Mouse (Mus musculus) forebrain, embryonic 14.5 days (tissue): Measurements from ENCODE around the gene Hecw2. TPM values are rescaled to one million over a fixed set of nuclear protein-coding genes. Genes with fewer than 3 reads are reported as not detected.

Experiments
- ATAC-seq: fragments of 200-750 bp; cut with Nextera tagmentation; 2 replicates; pipeline ENCODE4 v1.8.0; 2017; ENCODE audit warnings: mild to moderate bottlenecking, moderate library complexity
- DNase-seq: peaks from one replicate; pipeline ENCODE4 v3.0.0-alpha.2; 2015; ENCODE audit warnings: low spot score
- H3K27ac ChIP-seq: fragments of 300-500 bp; sonication (generic); 2 replicates; pipeline ENCODE4 v1.5.1; 2014; ENCODE audit warnings: low read depth, mild to moderate bottlenecking, control low read depth, low read length, moderate library complexity
- H3K27me3 ChIP-seq: fragments of 300-500 bp; sonication (generic); replicated peaks from 2 replicates; pipeline ENCODE4 v1.6.1; 2014; ENCODE audit warnings: low read length, control low read depth, mixed read lengths; ENCODE audit not compliant: control insufficient read depth, insufficient read depth
- H3K36me3 ChIP-seq: fragments of 300-500 bp; sonication (generic); 2 replicates; pipeline ENCODE4 v1.6.1; 2014; ENCODE audit warnings: low read length, control low read depth; ENCODE audit not compliant: control insufficient read depth, insufficient read depth
- H3K4me1 ChIP-seq: fragments of 300-500 bp; sonication (generic); 2 replicates; pipeline ENCODE4 v1.6.1; 2014; ENCODE audit warnings: antibody characterized with exemption, low read length, control low read depth; ENCODE audit not compliant: control insufficient read depth, insufficient read depth
- H3K4me2 ChIP-seq: fragments of 300-500 bp; sonication (generic); 2 replicates; pipeline ENCODE4 v1.6.1; 2014; ENCODE audit warnings: mild to moderate bottlenecking, control low read depth, low read length
- H3K4me3 ChIP-seq: fragments of 300-500 bp; sonication (generic); 2 replicates; pipeline ENCODE4 v1.5.1; 2014; ENCODE audit warnings: low read depth, low read length, control low read depth
- H3K9ac ChIP-seq: fragments of 300-500 bp; sonication (generic); 2 replicates; pipeline ENCODE4 v1.6.1; 2014; ENCODE audit warnings: mild to moderate bottlenecking, low read length, control low read depth, moderate library complexity
- H3K9me3 ChIP-seq: fragments of 300-500 bp; sonication (generic); replicated peaks from 2 replicates; pipeline ENCODE4 v1.6.1; 2016; ENCODE audit warnings: low read length, control low read depth, mixed read lengths; ENCODE audit not compliant: control insufficient read depth
- WGBS: fragments of 180-500 bp; shearing (Covaris S2); extraction: QIAGEN DNeasy Blood & Tissue Kit; methylation state at CpG from one replicate; pipeline ENCODE4 v1.1.7; 2014; 5-methylcytosine and 5-hydroxymethylcytosine counted together
- polyA plus RNA-seq: library from polyadenylated mRNA; unstranded; fragments of >200 nt; fragmentation: Nextera tagmentation; extraction: Ambion mirVana; gene quantifications from 2 replicates; pipeline ENCODE4 v1.2.1, GENCODE M21; 2014

Gene Hecw2
- 1.7 and 4.0 TPM in 2 replicates for polyA plus RNA-seq

DNA sequence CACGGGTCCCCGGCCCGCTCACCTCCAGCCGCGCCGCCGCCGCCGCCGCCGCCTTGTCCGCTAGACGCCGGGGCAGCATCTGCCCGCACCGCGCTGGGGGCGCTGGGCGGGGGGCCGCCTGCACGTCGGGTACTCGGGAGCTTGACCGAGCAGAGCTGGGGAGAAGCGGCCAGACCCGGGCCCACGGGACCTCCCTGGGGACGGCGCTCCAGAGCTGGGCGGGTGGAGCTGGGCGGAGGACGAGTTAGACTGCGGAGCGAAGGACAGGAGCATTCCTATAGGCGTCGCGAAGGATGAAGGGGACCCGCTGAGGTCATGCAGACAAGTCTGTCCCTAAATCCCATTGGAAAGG is at the start of gene Hecw2:
Hecw2 (minus strand) TSS at position 215 of the 352 bp plus-strand sequence.
- DNase-seq (peak; percentile 52), ATAC-seq (peak; percentile 83)
- Histone ChIP-seq H3K27me3 (peaks cover 8% of the 10 kb centered on the region; the same call in 1 of the 2 replicates), H3K4me2 (peak within 1 kb of the TSS; percentile 70), H3K36me3 (no peaks in the 10 kb centered on the region), H3K4me1 (no peaks in the 10 kb centered on the region), H3K4me3 (peak within 1 kb of the TSS; percentile 71), H3K9me3 (no peaks in the 10 kb centered on the region), H3K9ac (peak within 1 kb of the TSS; percentile 89), H3K27ac (peak within 1 kb of the TSS; percentile 88)
- 0% methylated on average over 32 of the region's 38 CpGs for WGBS

GRCm38 (mm10) chr1:54242722-54243121 is 47.8 kb upstream of the Hecw2 start:
- WGBS, result 88% methylated on average over 4 of the region's 4 CpGs
- H3K4me3 ChIP-seq, result no peak overlapping the region
- no peaks in the 10 kb centered on the region for H3K27me3 ChIP-seq
- H3K4me2 ChIP-seq, result no peak overlapping the region
- no peaks in the 10 kb centered on the region for H3K4me1 ChIP-seq
- no peak overlapping the region for H3K9ac ChIP-seq
- no peak overlapping the region for H3K27ac ChIP-seq
- H3K9me3 ChIP-seq, result no peaks in the 10 kb centered on the region
- no peak for ATAC-seq
- no peaks in the 10 kb centered on the region for H3K36me3 ChIP-seq
- no peak for DNase-seq

DNA sequence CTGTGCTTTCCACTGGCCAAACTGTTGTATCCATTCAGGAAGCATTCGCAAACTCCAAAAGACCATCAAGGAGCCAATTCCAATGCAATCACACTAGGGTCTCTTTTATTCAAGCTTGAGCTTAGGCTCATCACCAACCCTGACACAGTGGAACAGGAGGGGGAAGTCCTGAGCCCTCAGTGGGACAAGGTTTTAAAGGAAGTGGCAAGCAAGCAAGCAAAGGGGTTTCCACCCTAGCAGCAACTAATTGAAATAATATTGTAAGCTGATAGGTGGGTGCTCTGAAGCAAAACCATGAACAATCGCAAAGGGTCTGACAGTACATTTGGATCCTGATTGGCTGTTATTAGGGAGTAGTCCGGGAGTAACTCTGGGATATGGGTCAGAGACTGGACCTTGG is 25.3 kb upstream of the Hecw2 start:
- ATAC-seq (no peak), DNase-seq (no peak)
- no peak overlapping the region for H3K4me3 ChIP-seq
- H3K9ac ChIP-seq, result no peak overlapping the region
- H3K36me3 ChIP-seq, result no peaks in the 10 kb centered on the region
- no peaks in the 10 kb centered on the region for H3K4me1 ChIP-seq
- 93% methylated on average over 3 of the region's 3 CpGs for WGBS
- no peaks in the 10 kb centered on the region for H3K27me3 ChIP-seq
- no peak overlapping the region for H3K4me2 ChIP-seq
- no peak overlapping the region for H3K27ac ChIP-seq
- H3K9me3 ChIP-seq, result no peaks in the 10 kb centered on the region

DNA sequence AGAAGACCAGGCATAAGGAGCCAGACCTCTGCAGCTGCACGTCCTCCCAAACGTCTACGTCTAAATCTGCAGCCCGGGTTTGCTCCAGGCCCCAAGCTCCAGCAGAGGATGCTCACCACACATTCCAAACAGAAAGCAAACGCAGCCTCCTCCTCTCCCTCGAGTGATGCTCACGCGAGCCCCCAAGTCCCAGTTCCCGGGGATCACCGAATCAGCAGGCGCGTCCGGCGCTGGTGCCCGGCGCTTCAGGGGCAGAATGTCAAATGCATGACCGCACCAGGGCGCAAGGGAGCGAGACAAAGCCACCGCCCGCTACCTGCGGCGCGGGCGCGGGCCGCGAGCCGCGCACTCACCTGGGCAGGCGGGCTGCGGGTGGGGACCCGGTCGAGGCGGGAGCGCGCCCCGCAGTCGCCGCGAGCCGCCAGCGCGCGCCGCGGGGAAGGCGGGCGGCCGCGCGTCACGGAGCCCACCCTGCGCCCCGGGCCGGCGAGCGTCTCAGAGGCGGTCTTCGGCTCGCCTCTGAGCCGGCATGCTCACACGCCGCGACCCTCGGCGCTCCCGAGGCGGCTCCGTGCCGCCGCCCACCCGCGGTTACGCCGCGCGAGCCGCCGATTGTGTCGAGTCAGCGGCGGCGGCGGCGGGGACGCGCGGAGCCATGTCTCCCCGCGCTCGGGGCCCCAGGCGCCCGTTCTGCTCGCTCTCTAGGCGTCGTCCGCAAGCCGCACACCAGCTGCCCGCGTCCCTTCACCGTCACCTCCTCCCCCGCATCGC is 600 bp downstream of the Hecw2 start:
- Histone ChIP-seq H3K9me3 (no peaks in the 10 kb centered on the region), H3K27me3 (peaks cover 8% of the 10 kb centered on the region; the same call in 1 of the 2 replicates), H3K4me3 (peak overlapping the region; percentile 71), H3K36me3 (no peaks in the 10 kb centered on the region), H3K4me2 (peak overlapping the region; percentile 70), H3K4me1 (no peaks in the 10 kb centered on the region), H3K27ac (peak overlapping the region; percentile 88), H3K9ac (peak overlapping the region; percentile 89)
- DNase-seq, result peak; percentile 75
- ATAC-seq, result peak; percentile 90
- 0% methylated on average over 72 of the region's 104 CpGs for WGBS

DNA sequence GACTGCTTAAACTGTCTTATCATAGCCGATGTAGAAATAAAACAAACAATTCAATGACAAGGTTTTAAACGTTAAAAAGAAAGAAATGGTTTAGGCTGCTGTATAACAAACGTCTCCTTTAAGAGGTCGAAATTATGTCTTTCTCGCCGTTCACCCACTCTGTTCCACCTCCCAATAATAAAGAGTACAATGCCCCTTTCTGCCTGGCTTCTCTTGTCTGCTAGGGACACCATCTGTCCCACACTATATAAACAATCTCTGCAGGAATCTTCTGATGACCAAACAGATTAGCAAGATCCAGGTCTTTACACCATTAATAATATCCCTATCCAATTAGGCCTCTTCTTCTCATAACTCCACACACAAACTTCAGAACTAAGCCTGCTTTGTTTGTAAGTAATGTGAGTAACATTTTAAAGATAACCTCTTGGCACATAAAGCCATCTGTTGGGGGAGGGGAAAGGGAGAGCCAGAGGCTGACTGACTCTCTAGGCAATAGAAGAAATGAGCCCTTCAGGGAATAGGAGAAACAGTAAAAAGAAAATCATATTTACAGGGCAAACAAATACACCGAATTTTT is 1.7 kb downstream of the Hecw2 start:
- DNase-seq, result peak; percentile 19
- Histone ChIP-seq H3K27ac (no peak overlapping the region), H3K9ac (no peak overlapping the region), H3K36me3 (no peaks in the 10 kb centered on the region), H3K4me1 (no peaks in the 10 kb centered on the region), H3K9me3 (no peaks in the 10 kb centered on the region), H3K27me3 (peaks cover 8% of the 10 kb centered on the region; the same call in 1 of the 2 replicates), H3K4me2 (0 out of 2 replicates have a peak overlapping the region, but pooled peaks have one; percentile 70), H3K4me3 (no peak overlapping the region)
- no peak for ATAC-seq
- 29% methylated on average over 7 of the region's 7 CpGs for WGBS

DNA sequence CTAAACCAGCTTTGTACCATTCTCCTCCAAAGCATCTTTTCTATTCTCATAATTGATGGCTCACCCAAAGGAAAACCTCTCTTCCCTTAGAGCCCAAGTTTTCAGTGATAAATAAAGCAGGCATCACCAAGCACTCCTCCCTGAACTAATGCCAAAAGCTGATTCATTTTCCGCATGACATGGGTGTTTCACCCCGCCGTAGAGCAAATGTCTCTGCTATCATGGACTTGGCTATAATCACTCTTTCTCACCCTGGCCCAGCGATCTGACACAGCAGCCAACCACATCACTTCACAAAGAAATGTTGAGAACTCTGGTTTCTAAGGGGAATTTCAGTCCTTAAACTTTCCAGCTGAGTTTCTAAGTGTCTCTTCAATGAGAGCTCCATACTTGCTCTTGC is 7.4 kb downstream of the Hecw2 start:
- no peak overlapping the region for H3K9ac ChIP-seq
- H3K4me3 ChIP-seq, result no peak overlapping the region
- ATAC-seq (no peak), DNase-seq (no peak)
- no peak overlapping the region for H3K27ac ChIP-seq
- WGBS, result 80% methylated on average over 4 of the region's 4 CpGs
- no peaks in the 10 kb centered on the region for H3K9me3 ChIP-seq
- H3K36me3 ChIP-seq, result no peaks in the 10 kb centered on the region
- H3K4me2 ChIP-seq, result no peak overlapping the region
- H3K4me1 ChIP-seq, result no peaks in the 10 kb centered on the region
- no peaks in the 10 kb centered on the region for H3K27me3 ChIP-seq

DNA sequence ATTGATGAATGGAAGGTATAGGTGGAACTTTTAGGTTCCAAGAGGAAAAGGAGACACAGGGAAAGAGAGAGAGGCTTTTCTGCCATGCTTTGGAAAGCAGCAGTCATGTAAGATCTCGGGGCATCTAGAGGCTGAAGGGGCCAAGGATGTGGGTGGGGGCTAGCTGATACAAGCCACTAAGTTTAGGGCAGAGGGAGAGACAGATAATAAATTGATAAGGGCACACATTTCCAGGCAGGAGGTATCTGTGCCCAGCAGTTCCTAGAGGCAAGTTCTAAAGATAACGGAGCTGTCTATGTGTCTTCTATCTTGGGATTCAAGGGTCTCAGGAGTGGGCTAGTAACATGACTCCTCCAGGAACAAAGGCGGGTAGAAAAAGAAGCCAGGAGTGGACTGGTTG is 8.6 kb downstream of the Hecw2 start:
- Histone ChIP-seq H3K9me3 (no peaks in the 10 kb centered on the region), H3K4me3 (no peak overlapping the region), H3K9ac (no peak overlapping the region), H3K27me3 (no peaks in the 10 kb centered on the region), H3K4me2 (no peak overlapping the region), H3K27ac (no peak overlapping the region), H3K4me1 (no peaks in the 10 kb centered on the region), H3K36me3 (no peaks in the 10 kb centered on the region)
- DNase-seq (no peak), ATAC-seq (no peak)
- WGBS, result 55% methylated on average over 3 of the region's 3 CpGs

GRCm38 (mm10) chr1:54180663-54181062 is 14.3 kb downstream of the Hecw2 start:
- WGBS, result 64% methylated on average over 1 of the region's 2 CpGs
- Histone ChIP-seq H3K9ac (no peak overlapping the region), H3K4me2 (no peak overlapping the region), H3K9me3 (no peaks in the 10 kb centered on the region), H3K36me3 (no peaks in the 10 kb centered on the region), H3K4me3 (no peak overlapping the region), H3K4me1 (no peaks in the 10 kb centered on the region), H3K27me3 (no peaks in the 10 kb centered on the region), H3K27ac (no peak overlapping the region)
- no peak for ATAC-seq
- no peak for DNase-seq

GRCm38 (mm10) chr1:54179179-54179578 is 15.8 kb downstream of the Hecw2 start:
- H3K36me3 ChIP-seq, result no peaks in the 10 kb centered on the region
- no peaks in the 10 kb centered on the region for H3K9me3 ChIP-seq
- H3K4me1 ChIP-seq, result no peaks in the 10 kb centered on the region
- no peak for DNase-seq
- H3K27me3 ChIP-seq, result no peaks in the 10 kb centered on the region
- no peak overlapping the region for H3K4me2 ChIP-seq
- no peak overlapping the region for H3K9ac ChIP-seq
- no peak overlapping the region for H3K27ac ChIP-seq
- H3K4me3 ChIP-seq, result no peak overlapping the region
- WGBS, result 94% methylated on average over 7 of the region's 7 CpGs
- ATAC-seq, result no peak
